Mouse (Mus musculus) hindbrain, embryonic 15.5 days (tissue): ENCODE results near the gene Rab10. TPM values are rescaled to one million over a fixed set of nuclear protein-coding genes. Genes with fewer than 3 reads are reported as not detected.

Source experiments
- ATAC-seq: fragments of 200-750 bp; cut with Nextera tagmentation; 2 replicates; pipeline ENCODE4 v1.8.0; 2017; ENCODE audit warnings: low read depth, moderate number of reproducible peaks, moderate TSS enrichment; ENCODE audit not compliant: low FRiP score
- H3K27ac ChIP-seq: fragments of 300-500 bp; sonication (generic); replicated peaks from 2 replicates; pipeline ENCODE4 v1.5.1; 2015; ENCODE audit warnings: mild to moderate bottlenecking, inconsistent platforms
- H3K27me3 ChIP-seq: fragments of 300-500 bp; sonication (generic); 2 replicates; pipeline ENCODE4 v1.6.1; 2015; ENCODE audit warnings: control low read depth, inconsistent platforms
- H3K36me3 ChIP-seq: fragments of 300-500 bp; sonication (generic); 2 replicates; pipeline ENCODE4 v1.6.1; 2015; ENCODE audit warnings: control low read depth, inconsistent platforms
- H3K4me1 ChIP-seq: fragments of 300-500 bp; sonication (generic); replicated peaks from 2 replicates; pipeline ENCODE4 v1.6.1; 2015; ENCODE audit warnings: control low read depth, inconsistent platforms
- H3K4me2 ChIP-seq: fragments of 300-500 bp; sonication (generic); 2 replicates; pipeline ENCODE4 v1.6.1; 2015; ENCODE audit warnings: moderate library complexity, mild to moderate bottlenecking, inconsistent platforms
- H3K4me3 ChIP-seq: fragments of 300-500 bp; sonication (generic); 2 replicates; pipeline ENCODE4 v1.5.1; 2015; ENCODE audit warnings: mild to moderate bottlenecking, inconsistent platforms
- H3K9ac ChIP-seq: fragments of 300-500 bp; sonication (generic); 2 replicates; pipeline ENCODE4 v1.6.1; 2015; ENCODE audit warnings: inconsistent platforms
- H3K9me3 ChIP-seq: fragments of 300-500 bp; sonication (generic); 2 replicates; pipeline ENCODE4 v1.6.1; 2016; ENCODE audit warnings: control low read depth, inconsistent platforms
- WGBS: fragments of 180-500 bp; shearing (Covaris S2); methylation state at CpG from one replicate; pipeline ENCODE4 v1.1.7; 2015; 5-methylcytosine and 5-hydroxymethylcytosine counted together
- polyA plus RNA-seq: library from polyadenylated mRNA; unstranded; fragments of >200 nt; fragmentation: Nextera tagmentation; extraction: Ambion mirVana; gene quantifications from 2 replicates; pipeline ENCODE4 v1.2.1, GENCODE M21; 2015

Gene Rab10
- 154 and 161 TPM in 2 replicates for polyA plus RNA-seq

GRCm38 (mm10) chr12:3309391-3310320 is at the start of gene Rab10:
Gene Rab10, minus strand, starts transcription at chr12:3309969.
- Histone ChIP-seq H3K36me3 (no peaks in the 10 kb centered on the region), H3K9ac (peak within 1 kb of the TSS; percentile 66), H3K9me3 (no peaks in the 10 kb centered on the region), H3K4me3 (peak within 1 kb of the TSS; percentile 59), H3K27me3 (no peaks in the 10 kb centered on the region), H3K27ac (peak within 1 kb of the TSS; percentile 96), H3K4me1 (peaks cover 29% of the 10 kb centered on the region), H3K4me2 (peak within 1 kb of the TSS; percentile 88)
- under 1% methylated on average over 101 of the region's 111 CpGs for WGBS
- ATAC-seq, result peak; percentile 98

GRCm38 (mm10) chr12:3359302-3359701 is 49.5 kb upstream of the Rab10 start:
- Histone ChIP-seq H3K27me3 (no peaks in the 10 kb centered on the region), H3K9me3 (no peaks in the 10 kb centered on the region), H3K4me3 (no peak overlapping the region), H3K4me2 (no peak overlapping the region), H3K4me1 (0 out of 2 replicates have a peak, but pooled peaks cover 5% of the 10 kb centered on the region), H3K9ac (no peak overlapping the region), H3K27ac (no peak overlapping the region), H3K36me3 (no peaks in the 10 kb centered on the region)
- ATAC-seq, result no peak
- WGBS, result 33% methylated on average over 3 of the region's 3 CpGs

GRCm38 (mm10) chr12:3356824-3357223 is 47.1 kb upstream of the Rab10 start:
- Histone ChIP-seq H3K9ac (no peak overlapping the region), H3K36me3 (no peaks in the 10 kb centered on the region), H3K4me2 (peak overlapping the region; percentile 32), H3K27me3 (no peaks in the 10 kb centered on the region), H3K4me3 (0 out of 2 replicates have a peak overlapping the region, but pooled peaks have one; percentile 15), H3K9me3 (no peaks in the 10 kb centered on the region), H3K27ac (no peak overlapping the region), H3K4me1 (no peaks in the 10 kb centered on the region)
- no peak; the same call in 1 of the 2 replicates for ATAC-seq
- WGBS, result 80% methylated on average over 16 of the region's 16 CpGs

GRCm38 (mm10) chr12:3355068-3355467 is 45.3 kb upstream of the Rab10 start:
- no peak overlapping the region for H3K9ac ChIP-seq
- H3K36me3 ChIP-seq, result no peaks in the 10 kb centered on the region
- H3K4me2 ChIP-seq, result no peak overlapping the region
- H3K27me3 ChIP-seq, result no peaks in the 10 kb centered on the region
- no peaks in the 10 kb centered on the region for H3K4me1 ChIP-seq
- H3K9me3 ChIP-seq, result no peaks in the 10 kb centered on the region
- no peak overlapping the region for H3K4me3 ChIP-seq
- no peak for ATAC-seq
- WGBS, result 91% methylated on average over 8 of the region's 8 CpGs
- no peak overlapping the region for H3K27ac ChIP-seq

GRCm38 (mm10) chr12:3352216-3352615 is 42.4 kb upstream of the Rab10 start:
- Histone ChIP-seq H3K9ac (no peak overlapping the region), H3K27ac (no peak overlapping the region), H3K36me3 (no peaks in the 10 kb centered on the region), H3K9me3 (no peaks in the 10 kb centered on the region), H3K4me3 (no peak overlapping the region), H3K27me3 (no peaks in the 10 kb centered on the region), H3K4me1 (no peaks in the 10 kb centered on the region), H3K4me2 (no peak overlapping the region)
- WGBS, result 83% methylated on average over 6 of the region's 6 CpGs
- no peak for ATAC-seq

GRCm38 (mm10) chr12:3350136-3350535 is 40.4 kb upstream of the Rab10 start:
- H3K27me3 ChIP-seq, result no peaks in the 10 kb centered on the region
- H3K27ac ChIP-seq, result no peak overlapping the region
- no peak overlapping the region for H3K4me2 ChIP-seq
- ATAC-seq, result no peak
- no peaks in the 10 kb centered on the region for H3K4me1 ChIP-seq
- no peak overlapping the region for H3K4me3 ChIP-seq
- H3K9me3 ChIP-seq, result no peaks in the 10 kb centered on the region
- no peak overlapping the region for H3K9ac ChIP-seq
- no peaks in the 10 kb centered on the region for H3K36me3 ChIP-seq
- 73% methylated on average over 5 of the region's 5 CpGs for WGBS

- H3K9ac ChIP-seq, result no peak overlapping the region
- H3K27me3 ChIP-seq, result no peaks in the 10 kb centered on the region
- H3K4me2 ChIP-seq, result no peak overlapping the region
- no peaks in the 10 kb centered on the region for H3K4me1 ChIP-seq
- no peak overlapping the region for H3K27ac ChIP-seq
- no peaks in the 10 kb centered on the region for H3K36me3 ChIP-seq
- no peak for ATAC-seq
- H3K4me3 ChIP-seq, result no peak overlapping the region
- 79% methylated on average over 3 of the region's 3 CpGs for WGBS
- no peaks in the 10 kb centered on the region for H3K9me3 ChIP-seq
These were observed 39.6 kb upstream of the Rab10 start for GRCm38 (mm10) chr12:3349387-3349786.

- Histone ChIP-seq H3K9me3 (no peaks in the 10 kb centered on the region), H3K9ac (no peak overlapping the region), H3K4me3 (no peak overlapping the region), H3K27ac (no peak overlapping the region), H3K4me2 (no peak overlapping the region), H3K4me1 (no peaks in the 10 kb centered on the region), H3K36me3 (no peaks in the 10 kb centered on the region), H3K27me3 (no peaks in the 10 kb centered on the region)
- ATAC-seq, result no peak
These were observed 37.9 kb upstream of the Rab10 start for GRCm38 (mm10) chr12:3347682-3348081.

- 88% methylated on average over 5 of the region's 5 CpGs for WGBS
These were observed 35.3 kb upstream of the Rab10 start for GRCm38 (mm10) chr12:3345038-3345437.

GRCm38 (mm10) chr12:3344155-3344554 is 34.4 kb upstream of the Rab10 start:
- WGBS, result 91% methylated on average over 2 of the region's 2 CpGs
- H3K4me3 ChIP-seq, result no peak overlapping the region
- H3K27me3 ChIP-seq, result no peaks in the 10 kb centered on the region
- no peak overlapping the region for H3K27ac ChIP-seq
- no peaks in the 10 kb centered on the region for H3K4me1 ChIP-seq
- H3K36me3 ChIP-seq, result no peaks in the 10 kb centered on the region
- H3K9ac ChIP-seq, result no peak overlapping the region
- H3K9me3 ChIP-seq, result no peaks in the 10 kb centered on the region
- no peak overlapping the region for H3K4me2 ChIP-seq
- ATAC-seq, result no peak

More at GRCm38 (mm10) chr12:3345038-3345437, 35.3 kb upstream of the Rab10 start:
- Histone ChIP-seq H3K4me1 (no peaks in the 10 kb centered on the region), H3K9me3 (no peaks in the 10 kb centered on the region), H3K27ac (no peak overlapping the region), H3K27me3 (no peaks in the 10 kb centered on the region), H3K4me3 (no peak overlapping the region), H3K36me3 (no peaks in the 10 kb centered on the region), H3K9ac (no peak overlapping the region), H3K4me2 (no peak overlapping the region)
- no peak for ATAC-seq

GRCm38 (mm10) chr12:3338931-3339330 is 29.2 kb upstream of the Rab10 start:
- WGBS, result 85% methylated on average over 1 of the region's 1 CpGs
- no peaks in the 10 kb centered on the region for H3K4me1 ChIP-seq

GRCm38 (mm10) chr12:3329677-3330076 is 19.9 kb upstream of the Rab10 start:
- 88% methylated on average over 4 of the region's 4 CpGs for WGBS
- Histone ChIP-seq H3K36me3 (no peaks in the 10 kb centered on the region), H3K9me3 (0 out of 2 replicates have a peak, but pooled peaks cover 3% of the 10 kb centered on the region), H3K9ac (no peak overlapping the region), H3K4me3 (no peak overlapping the region), H3K4me2 (no peak overlapping the region), H3K27ac (no peak overlapping the region), H3K4me1 (no peaks in the 10 kb centered on the region), H3K27me3 (no peaks in the 10 kb centered on the region)
- ATAC-seq, result no peak

More at GRCm38 (mm10) chr12:3338931-3339330, 29.2 kb upstream of the Rab10 start:
- Histone ChIP-seq H3K4me2 (no peak overlapping the region), H3K27me3 (no peaks in the 10 kb centered on the region), H3K27ac (no peak overlapping the region), H3K9ac (no peak overlapping the region), H3K9me3 (no peaks in the 10 kb centered on the region), H3K36me3 (no peaks in the 10 kb centered on the region), H3K4me3 (no peak overlapping the region)
- no peak for ATAC-seq
